Mouse (Mus musculus): Measurements from ENCODE around the gene Scarf1. TPM values are rescaled to one million over a fixed set of nuclear protein-coding genes. Genes with fewer than 3 reads are reported as not detected.

Gene Scarf1
- polyA plus RNA-seq, 1 experiment from 2014 or later, result 15.2 TPM

DNA sequence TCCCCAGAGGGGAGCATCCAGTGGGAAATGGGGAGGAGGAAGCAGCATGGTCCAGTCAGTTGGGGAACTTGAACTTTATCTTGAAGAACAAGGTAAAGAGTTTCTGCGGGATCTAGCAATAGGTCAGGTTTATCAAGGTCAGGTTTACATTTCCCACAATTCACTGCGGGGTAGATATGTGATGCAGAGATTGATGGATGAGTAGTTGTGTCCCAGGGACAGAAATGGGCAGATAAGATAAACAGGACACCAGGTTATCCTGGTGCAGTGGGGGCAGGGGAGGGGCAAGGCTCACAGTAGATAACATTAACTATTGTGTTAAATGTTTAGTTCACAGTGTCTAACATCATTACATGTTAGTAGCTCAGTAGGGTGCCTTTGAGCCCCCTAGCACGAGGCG lies 16.4 kb downstream of the Scarf1 start:
- no peak overlapping the region for H3K4me3 ChIP-seq (ENCODE audit: low read depth, low read length)
- H3K27me3 ChIP-seq (ENCODE audit: insufficient read depth, low read length), result no peaks in the 10 kb centered on the region
- H3K4me2 ChIP-seq, result no peak overlapping the region
- H3K4me1 ChIP-seq (ENCODE audit: insufficient read depth), result no peaks in the 10 kb centered on the region
- no peaks in the 10 kb centered on the region for H3K9me3 ChIP-seq (ENCODE audit: low read depth, low read length)
- DNase-seq (no peak), ATAC-seq (ENCODE audit: insufficient read depth) (no peak)
- 13% methylated on average over 4 of the region's 4 CpGs for WGBS
- TF ChIP-seq CTCF (IDR thresholded peaks at IDR 0.05; ENCODE audit: low read depth), result no peak
- H3K27ac ChIP-seq (ENCODE audit: low read depth), result no peak overlapping the region
- no peak overlapping the region for H3K9ac ChIP-seq
- H3K36me3 ChIP-seq (ENCODE audit: insufficient read depth), result no peaks in the 10 kb centered on the region

DNA sequence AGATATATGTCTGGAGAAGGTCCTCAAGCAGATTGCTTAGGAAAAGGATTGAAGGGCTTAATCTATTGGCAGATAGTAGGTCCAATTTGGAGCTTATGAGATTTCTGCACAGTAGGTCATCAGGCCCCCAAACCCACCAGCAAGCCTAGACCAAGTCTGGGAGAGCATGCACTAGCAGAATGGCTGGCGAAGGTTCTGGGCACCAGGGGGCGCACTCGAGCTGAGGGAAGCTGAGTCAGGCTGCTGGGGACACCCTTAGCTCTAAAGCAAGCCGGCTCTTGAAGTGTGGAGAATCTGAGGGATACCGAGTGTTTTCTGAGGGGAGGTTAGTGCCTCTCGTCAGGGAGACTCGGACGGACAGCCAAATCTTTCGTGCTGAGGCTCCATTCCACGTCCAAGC lies 17.0 kb downstream of the Scarf1 start:
- DNase-seq (peak; percentile 98), ATAC-seq (ENCODE audit: insufficient read depth) (peak; percentile 65; the same call in 1 of the 2 replicates)
- peak; percentile 99 for TF ChIP-seq CTCF (IDR thresholded peaks at IDR 0.05; ENCODE audit: low read depth)
- H3K4me1 ChIP-seq (ENCODE audit: insufficient read depth), result 0 out of 2 replicates have a peak, but pooled peaks cover 2% of the 10 kb centered on the region
- peak overlapping the region; percentile 81 for H3K9ac ChIP-seq
- peak overlapping the region; percentile 70 for H3K4me3 ChIP-seq (ENCODE audit: low read depth, low read length)
- H3K27me3 ChIP-seq (ENCODE audit: insufficient read depth, low read length), result no peaks in the 10 kb centered on the region
- peak overlapping the region; percentile 52; the same call in 1 of the 2 replicates for H3K27ac ChIP-seq (ENCODE audit: low read depth)
- H3K9me3 ChIP-seq (ENCODE audit: low read depth, low read length), result no peaks in the 10 kb centered on the region
- peak overlapping the region; percentile 98 for H3K4me2 ChIP-seq
- under 1% methylated on average over 10 of the region's 10 CpGs for WGBS
- no peaks in the 10 kb centered on the region for H3K36me3 ChIP-seq (ENCODE audit: insufficient read depth)

- Histone ChIP-seq H3K36me3 (ENCODE audit: insufficient read depth) (no peaks in the 10 kb centered on the region), H3K4me3 (ENCODE audit: low read depth, low read length) (peak overlapping the region; percentile 70), H3K27me3 (ENCODE audit: insufficient read depth, low read length) (no peaks in the 10 kb centered on the region), H3K9ac (peak overlapping the region; percentile 81), H3K27ac (ENCODE audit: low read depth) (peak overlapping the region; percentile 52), H3K4me2 (peak overlapping the region; percentile 98), H3K4me1 (ENCODE audit: insufficient read depth) (0 out of 2 replicates have a peak, but pooled peaks cover 2% of the 10 kb centered on the region), H3K9me3 (ENCODE audit: low read depth, low read length) (no peaks in the 10 kb centered on the region)
- ATAC-seq (ENCODE audit: insufficient read depth) (peak; percentile 28), DNase-seq (peak; percentile 54)
- under 1% methylated on average over 31 of the region's 31 CpGs for WGBS
- no peak for TF ChIP-seq CTCF (IDR thresholded peaks at IDR 0.05; ENCODE audit: low read depth)
Measured at GRCm38 (mm10) chr11:75530845-75531373, 17.6 kb downstream of the Scarf1 start.

- peak within 1 kb of the TSS; percentile 70 for H3K4me3 ChIP-seq (ENCODE audit: low read depth, low read length)
- peak within 1 kb of the TSS; percentile 81 for H3K9ac ChIP-seq
- under 1% methylated on average over 62 of the region's 62 CpGs for WGBS
- no peaks in the 10 kb centered on the region for H3K9me3 ChIP-seq (ENCODE audit: low read depth, low read length)
- peak within 1 kb of the TSS; percentile 98 for H3K4me2 ChIP-seq
- H3K4me1 ChIP-seq (ENCODE audit: insufficient read depth), result 0 out of 2 replicates have a peak, but pooled peaks cover 2% of the 10 kb centered on the region
- no peaks in the 10 kb centered on the region for H3K27me3 ChIP-seq (ENCODE audit: insufficient read depth, low read length)
- peak; percentile 94 for ATAC-seq (ENCODE audit: insufficient read depth)
- no peak for TF ChIP-seq CTCF (IDR thresholded peaks at IDR 0.05; ENCODE audit: low read depth)
- peak within 1 kb of the TSS; percentile 85 for H3K27ac ChIP-seq (ENCODE audit: low read depth)
- DNase-seq, result peak; percentile 98
- no peaks in the 10 kb centered on the region for H3K36me3 ChIP-seq (ENCODE audit: insufficient read depth)
Measured at GRCm38 (mm10) chr11:75531469-75532242, 18.3 kb downstream of the Scarf1 start, which contains the start of gene Slc43a2. Slc43a2 (plus strand) TSS chr11:75531694.

DNA sequence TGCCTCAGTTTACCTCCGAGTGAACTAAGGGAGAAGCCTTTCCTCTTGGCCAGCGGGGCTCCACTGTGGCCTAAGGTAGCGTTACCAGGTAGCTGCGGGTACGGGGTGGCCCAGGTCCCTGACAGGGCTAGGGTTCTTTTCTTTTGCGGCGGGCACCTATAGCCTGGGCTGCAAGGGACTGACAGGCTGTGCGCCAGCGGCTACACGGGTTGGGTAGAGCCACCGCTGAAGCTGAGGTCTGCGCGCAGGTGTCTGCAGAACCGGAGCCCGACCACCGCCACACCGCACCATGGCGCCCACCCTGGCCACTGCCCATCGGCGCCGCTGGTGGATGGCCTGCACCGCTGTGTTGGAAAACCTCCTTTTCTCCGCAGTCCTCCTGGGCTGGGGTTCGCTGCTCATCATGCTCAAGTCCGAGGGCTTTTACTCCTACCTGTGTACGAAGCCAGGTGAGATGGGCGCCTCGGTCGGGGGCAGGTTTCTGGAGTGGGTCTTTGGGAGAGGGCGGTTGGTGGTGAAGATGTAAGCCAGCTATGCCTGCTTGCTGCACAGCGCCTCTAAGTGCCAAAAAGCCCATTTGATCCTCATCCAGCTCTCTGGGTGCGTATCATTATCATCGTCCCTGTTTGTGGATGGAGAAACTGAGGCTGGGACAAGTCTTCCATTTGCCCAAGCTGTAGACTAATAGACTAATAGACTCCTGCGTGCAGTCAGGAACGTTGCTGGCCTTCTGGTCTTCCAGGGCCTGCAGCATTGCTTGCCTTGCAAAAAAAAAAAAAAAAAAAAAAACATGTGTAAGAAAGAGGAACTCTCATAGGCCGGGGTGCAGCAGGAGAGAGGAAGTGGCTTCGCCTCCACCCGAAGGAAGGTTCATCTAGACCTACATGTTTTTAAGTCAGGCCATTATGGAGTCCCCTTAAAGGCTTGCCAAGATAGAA lies 19.3 kb downstream of the Scarf1 start:
- peak; percentile 8; the same call in 1 of the 2 replicates for ATAC-seq (ENCODE audit: insufficient read depth)
- no peaks in the 10 kb centered on the region for H3K27me3 ChIP-seq (ENCODE audit: insufficient read depth, low read length)
- no peak; the same call in 1 of the 2 replicates for TF ChIP-seq CTCF (IDR thresholded peaks at IDR 0.05; ENCODE audit: low read depth)
- H3K9me3 ChIP-seq (ENCODE audit: low read depth, low read length), result no peaks in the 10 kb centered on the region
- H3K4me2 ChIP-seq, result peak overlapping the region; percentile 98
- H3K9ac ChIP-seq, result peak overlapping the region; percentile 81
- H3K36me3 ChIP-seq (ENCODE audit: insufficient read depth), result no peaks in the 10 kb centered on the region
- 13% methylated on average over 38 of the region's 38 CpGs for WGBS
- peak overlapping the region; percentile 70 for H3K4me3 ChIP-seq (ENCODE audit: low read depth, low read length)
- no peak overlapping the region for H3K27ac ChIP-seq (ENCODE audit: low read depth)
- no peak for DNase-seq
- 0 out of 2 replicates have a peak, but pooled peaks cover 2% of the 10 kb centered on the region for H3K4me1 ChIP-seq (ENCODE audit: insufficient read depth)

DNA sequence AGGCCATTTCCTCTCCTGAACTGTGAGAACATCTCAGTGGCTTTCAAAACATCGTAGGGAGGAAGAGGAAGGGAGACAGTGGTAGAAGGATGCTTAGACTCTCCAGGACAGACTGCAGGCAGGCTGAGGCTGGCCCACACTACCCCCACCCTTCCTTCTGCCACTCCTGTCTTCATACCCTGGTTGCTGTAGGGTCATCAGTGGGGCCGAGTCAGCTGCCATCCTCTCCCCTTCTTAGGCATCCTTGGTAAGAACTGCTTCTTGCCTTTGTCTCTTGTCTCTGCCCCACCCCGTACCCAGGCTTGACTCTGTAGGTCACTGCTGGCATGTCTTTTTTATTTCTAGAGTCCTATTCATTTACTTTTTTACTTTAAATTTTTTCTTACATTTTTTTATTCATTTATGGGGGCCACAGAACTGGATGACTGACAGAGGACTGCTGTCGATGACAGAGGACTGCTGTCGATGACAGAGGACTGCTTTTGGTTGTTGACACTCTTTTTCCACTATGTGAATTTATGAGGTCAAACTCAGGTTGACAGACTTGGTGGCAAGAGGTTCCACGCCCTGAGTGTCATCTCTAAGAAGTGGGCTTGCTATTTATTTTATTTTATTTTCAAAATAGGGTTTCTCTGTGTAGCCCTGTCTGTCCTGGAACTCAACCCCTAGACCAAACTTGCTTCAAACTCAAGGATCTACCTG lies 20.1 kb downstream of the Scarf1 start:
- Histone ChIP-seq H3K27me3 (ENCODE audit: insufficient read depth, low read length) (no peaks in the 10 kb centered on the region), H3K4me1 (ENCODE audit: insufficient read depth) (0 out of 2 replicates have a peak, but pooled peaks cover 2% of the 10 kb centered on the region), H3K9ac (no peak overlapping the region), H3K4me2 (peak overlapping the region; percentile 98), H3K4me3 (ENCODE audit: low read depth, low read length) (no peak overlapping the region), H3K36me3 (ENCODE audit: insufficient read depth) (no peaks in the 10 kb centered on the region), H3K9me3 (ENCODE audit: low read depth, low read length) (no peaks in the 10 kb centered on the region), H3K27ac (ENCODE audit: low read depth) (no peak overlapping the region)
- DNase-seq (no peak), ATAC-seq (ENCODE audit: insufficient read depth) (no peak)
- no peak for TF ChIP-seq CTCF (IDR thresholded peaks at IDR 0.05; ENCODE audit: low read depth)
- WGBS, result 67% methylated on average over 6 of the region's 6 CpGs
